Mouse (Mus musculus): ENCODE measurements around the gene Jak2.

DNA sequence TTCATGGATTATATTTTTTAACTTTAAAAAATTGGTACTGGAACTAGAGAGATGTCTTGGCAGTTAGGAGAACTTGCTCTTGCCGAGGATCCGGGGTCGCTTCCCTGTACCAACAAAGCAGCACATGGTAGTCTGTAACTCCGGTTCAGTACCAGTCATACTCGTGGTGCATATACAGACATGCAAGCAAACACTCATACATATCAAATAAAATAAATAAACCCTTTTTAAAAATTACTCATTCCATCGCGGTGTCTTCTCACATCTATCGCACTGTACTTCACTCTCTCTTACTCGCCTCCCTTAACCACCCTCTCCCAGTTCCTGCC is 74.2 kb downstream of the Jak2 start:
- TF ChIP-seq CTCF (IDR thresholded peaks at IDR 0.05; ENCODE audit: borderline replicate concordance, insufficient read depth, low read depth, low read length) (no peak), POLR2A (IDR thresholded peaks at IDR 0.05; ENCODE audit: borderline replicate concordance, insufficient read depth, low read length) (no peak)

All from cerebellum, adult 2 months (tissue).